Mouse (Mus musculus) embryonic facial prominence, embryonic 14.5 days (tissue): ENCODE measurements at regions not wholly inside any gene's neighbourhood (a gene's known extent, or its start where the extent isn't known, plus 50 kb on each side); places are given as distances from the start of the nearest gene placed in this dataset.

Source experiments
- ATAC-seq: fragments of 200-750 bp; cut with Nextera tagmentation; 2 replicates; pipeline ENCODE4 v1.8.0; 2017; ENCODE audit warnings: low read depth, moderate number of reproducible peaks, moderate TSS enrichment
- DNase-seq: peaks from one replicate; pipeline ENCODE4 v3.0.0-alpha.2; 2015; ENCODE audit warnings: low spot score
- H3K27ac ChIP-seq: fragments of 300-500 bp; sonication (generic); replicated peaks from 2 replicates; pipeline ENCODE4 v1.5.1; 2014; ENCODE audit warnings: low read depth, mild to moderate bottlenecking, low read length, moderate library complexity
- H3K27me3 ChIP-seq: fragments of 300-500 bp; sonication (generic); replicated peaks from 2 replicates; pipeline ENCODE4 v1.6.1; 2014; ENCODE audit warnings: low read length; ENCODE audit not compliant: control insufficient read depth, insufficient read depth
- H3K36me3 ChIP-seq: fragments of 300-500 bp; sonication (generic); 2 replicates; pipeline ENCODE4 v1.6.1; 2014; ENCODE audit warnings: low read length, mixed read lengths; ENCODE audit not compliant: control insufficient read depth, insufficient read depth
- H3K4me1 ChIP-seq: fragments of 300-500 bp; sonication (generic); 2 replicates; pipeline ENCODE4 v1.6.1; 2014; ENCODE audit warnings: antibody characterized with exemption, low read length; ENCODE audit not compliant: control insufficient read depth, insufficient read depth
- H3K4me2 ChIP-seq: fragments of 300-500 bp; sonication (generic); 2 replicates; pipeline ENCODE4 v1.6.1; 2014; ENCODE audit warnings: low read depth, mild to moderate bottlenecking, low read length, moderate library complexity, mixed read lengths
- H3K4me3 ChIP-seq: fragments of 300-500 bp; sonication (generic); 2 replicates; pipeline ENCODE4 v1.5.1; 2014; ENCODE audit warnings: low read depth, mild to moderate bottlenecking, low read length
- H3K9ac ChIP-seq: fragments of 300-500 bp; sonication (generic); 2 replicates; pipeline ENCODE4 v1.6.1; 2014; ENCODE audit warnings: low read depth, mild to moderate bottlenecking, low read length, moderate library complexity, mixed read lengths
- H3K9me3 ChIP-seq: fragments of 300-500 bp; sonication (generic); 2 replicates; pipeline ENCODE4 v1.6.1; 2016; ENCODE audit warnings: low read length; ENCODE audit not compliant: control insufficient read depth
- WGBS: fragments of 180-500 bp; shearing (Covaris S2); extraction: QIAGEN DNeasy Blood & Tissue Kit; methylation state at CpG from one replicate; pipeline ENCODE4 v1.1.7; 2014; 5-methylcytosine and 5-hydroxymethylcytosine counted together

GRCm38 (mm10) chr6:141059250-141059916 is 189.7 kb upstream of the Pde3a start:
- H3K9ac ChIP-seq, result no peak overlapping the region
- H3K36me3 ChIP-seq, result no peaks in the 10 kb centered on the region
- H3K27ac ChIP-seq, result no peak overlapping the region
- DNase-seq (no peak), ATAC-seq (no peak)
- no peak overlapping the region for H3K4me2 ChIP-seq
- H3K4me1 ChIP-seq, result no peaks in the 10 kb centered on the region
- H3K4me3 ChIP-seq, result no peak overlapping the region
- no peaks in the 10 kb centered on the region for H3K27me3 ChIP-seq
- H3K9me3 ChIP-seq, result peaks cover 9% of the 10 kb centered on the region; the same call in 1 of the 2 replicates
- WGBS, result 90% methylated on average over 11 of the region's 11 CpGs

- whole genome bisulfite sequencing, result 82% methylated on average over 4 of the region's 4 CpGs
Measured at GRCm38 (mm10) chr6:141065724-141066123, 183.3 kb upstream of the Pde3a start.

DNA sequence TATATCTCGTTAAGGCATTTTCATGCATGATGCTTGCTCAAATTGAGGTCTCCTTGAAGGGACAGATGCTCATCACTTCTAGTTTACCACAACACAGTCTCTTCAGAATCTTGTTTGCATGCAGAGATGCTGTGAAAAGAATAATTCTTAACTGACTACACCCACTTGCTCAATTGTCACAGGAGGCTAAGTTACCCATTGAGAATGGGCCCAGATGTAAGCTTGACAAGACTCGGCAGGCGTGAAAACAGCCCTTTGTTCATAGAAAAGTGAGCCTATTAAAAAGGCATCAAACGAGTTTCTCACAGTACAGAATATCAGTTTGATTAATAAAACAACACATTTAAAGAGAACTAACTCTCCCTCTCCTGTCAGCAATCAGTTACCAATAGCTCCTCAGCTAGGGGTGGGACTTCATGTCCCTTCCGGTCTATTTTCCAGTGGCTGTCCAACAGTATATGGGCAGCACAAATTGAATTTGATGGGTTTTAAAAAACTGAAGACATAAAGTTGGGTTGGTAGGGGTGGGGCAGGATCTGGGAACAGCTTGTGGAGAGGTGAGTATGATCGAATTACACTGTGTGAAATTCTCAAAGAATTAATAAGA is 180.1 kb upstream of the Pde3a start:
- H3K4me2 ChIP-seq, result no peak overlapping the region
- no peak overlapping the region for H3K9ac ChIP-seq
- 68% methylated on average over 6 of the region's 6 CpGs for WGBS
- DNase-seq (peak; percentile 38), ATAC-seq (peak; percentile 67; the same call in 1 of the 2 replicates)
- no peaks in the 10 kb centered on the region for H3K27me3 ChIP-seq
- peaks cover 4% of the 10 kb centered on the region; the same call in 1 of the 2 replicates for H3K9me3 ChIP-seq
- no peak overlapping the region for H3K4me3 ChIP-seq
- H3K4me1 ChIP-seq, result no peaks in the 10 kb centered on the region
- H3K36me3 ChIP-seq, result no peaks in the 10 kb centered on the region
- H3K27ac ChIP-seq, result no peak overlapping the region

More at GRCm38 (mm10) chr6:141065724-141066123, 183.3 kb upstream of the Pde3a start:
- Histone ChIP-seq H3K36me3 (no peaks in the 10 kb centered on the region), H3K4me2 (no peak overlapping the region), H3K4me3 (no peak overlapping the region), H3K9ac (no peak overlapping the region), H3K4me1 (no peaks in the 10 kb centered on the region), H3K9me3 (peaks cover 4% of the 10 kb centered on the region; the same call in 1 of the 2 replicates), H3K27ac (no peak overlapping the region), H3K27me3 (no peaks in the 10 kb centered on the region)
- no peak for DNase-seq
- no peak for ATAC-seq

DNA sequence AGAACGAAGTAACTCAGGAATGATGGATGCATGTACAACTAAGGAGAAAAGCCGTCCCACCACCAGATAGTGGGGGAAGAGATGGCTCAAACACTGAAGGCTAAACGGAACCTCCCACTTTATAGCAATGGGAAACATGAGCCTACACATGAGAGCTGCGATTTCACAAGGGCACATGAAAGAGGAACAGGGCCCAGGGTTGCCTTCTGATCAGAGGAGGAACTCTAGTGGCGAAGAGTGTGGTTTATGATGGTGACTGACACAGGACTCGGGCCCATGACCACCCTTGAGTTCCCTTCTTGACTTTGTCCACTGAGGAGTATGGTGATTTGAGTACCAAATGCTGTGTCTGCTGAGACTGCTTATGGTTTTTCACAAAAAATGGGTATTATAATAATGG is 179.2 kb upstream of the Pde3a start:
- Histone ChIP-seq H3K27me3 (no peaks in the 10 kb centered on the region), H3K36me3 (no peaks in the 10 kb centered on the region), H3K9ac (no peak overlapping the region), H3K4me2 (no peak overlapping the region), H3K27ac (no peak overlapping the region), H3K4me1 (no peaks in the 10 kb centered on the region), H3K4me3 (no peak overlapping the region), H3K9me3 (no peaks in the 10 kb centered on the region)
- ATAC-seq, result no peak
- 91% methylated on average over 6 of the region's 6 CpGs for WGBS
- no peak for DNase-seq

DNA sequence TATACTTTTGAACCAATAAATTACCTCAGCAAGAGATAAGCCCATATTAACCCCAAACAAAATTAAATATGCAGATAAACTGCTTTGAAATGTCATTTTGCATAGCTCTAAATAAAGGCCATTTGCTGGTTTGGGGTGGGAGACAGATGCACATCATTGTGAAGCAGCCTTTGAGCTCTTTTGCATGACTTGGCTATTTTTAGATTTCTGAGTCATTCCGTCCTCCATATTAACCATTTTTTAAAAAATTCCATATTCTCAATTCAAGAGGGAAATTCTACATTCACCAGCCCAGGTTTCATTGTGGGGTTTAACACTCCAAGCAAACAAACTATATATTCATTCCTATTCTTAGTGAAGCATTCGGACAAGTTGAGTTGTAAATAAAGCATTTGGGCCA is 177.6 kb upstream of the Pde3a start:
- no peaks in the 10 kb centered on the region for H3K36me3 ChIP-seq
- no peaks in the 10 kb centered on the region for H3K9me3 ChIP-seq
- ATAC-seq (no peak), DNase-seq (no peak)
- no peaks in the 10 kb centered on the region for H3K4me1 ChIP-seq
- no peaks in the 10 kb centered on the region for H3K27me3 ChIP-seq
- no peak overlapping the region for H3K4me3 ChIP-seq
- H3K9ac ChIP-seq, result no peak overlapping the region
- no peak overlapping the region for H3K4me2 ChIP-seq
- no peak overlapping the region for H3K27ac ChIP-seq
- 68% methylated on average over 2 of the region's 2 CpGs for WGBS

DNA sequence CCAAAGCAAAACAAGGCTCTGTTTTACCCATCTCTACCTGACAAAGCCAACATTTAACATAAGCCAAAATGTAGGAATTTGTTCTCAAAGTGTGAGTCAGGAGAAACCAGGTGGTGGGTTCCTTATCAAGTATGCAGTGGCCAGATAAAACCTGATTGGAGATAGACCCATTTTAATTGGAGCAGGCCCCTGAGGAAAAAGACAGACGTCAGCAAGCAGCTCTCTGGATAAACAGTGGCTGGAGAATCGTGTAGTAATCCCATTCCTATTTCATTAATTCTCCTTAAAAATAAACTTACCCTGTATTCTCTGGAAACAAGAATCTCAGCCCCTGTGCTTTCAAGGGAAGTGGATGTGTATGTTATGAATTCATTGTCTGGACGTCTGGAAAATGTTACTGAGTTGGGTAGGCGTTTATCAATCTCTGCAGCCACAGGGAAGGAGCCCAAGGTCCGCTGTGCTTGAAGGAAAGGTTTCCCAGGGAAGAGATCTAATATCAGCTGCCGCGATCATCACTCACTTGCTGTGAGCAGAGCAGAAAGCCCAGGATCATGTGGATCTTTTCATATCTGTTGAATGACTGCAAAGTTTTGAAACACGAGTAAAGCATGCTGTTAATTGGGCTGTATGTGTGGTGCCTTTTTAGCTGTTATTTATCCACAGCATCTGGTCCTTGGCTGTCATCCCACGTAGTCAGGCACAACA is 157.8 kb upstream of the Pde3a start:
- 33% methylated on average over 9 of the region's 9 CpGs for WGBS
- DNase-seq (peak; percentile 54), ATAC-seq (peak; percentile 37; the same call in 1 of the 2 replicates)
- H3K27ac ChIP-seq, result no peak overlapping the region
- no peak overlapping the region for H3K4me3 ChIP-seq
- H3K27me3 ChIP-seq, result no peaks in the 10 kb centered on the region
- no peaks in the 10 kb centered on the region for H3K36me3 ChIP-seq
- H3K9ac ChIP-seq, result no peak overlapping the region
- H3K9me3 ChIP-seq, result no peaks in the 10 kb centered on the region
- H3K4me2 ChIP-seq, result peak overlapping the region; percentile 12; the same call in 1 of the 2 replicates
- H3K4me1 ChIP-seq, result peaks cover 5% of the 10 kb centered on the region

- DNase-seq (no peak), ATAC-seq (peak; percentile 26; the same call in 1 of the 2 replicates)
- Histone ChIP-seq H3K36me3 (no peaks in the 10 kb centered on the region), H3K9me3 (no peaks in the 10 kb centered on the region), H3K4me2 (peak overlapping the region; percentile 12; the same call in 1 of the 2 replicates), H3K27ac (no peak overlapping the region), H3K9ac (no peak overlapping the region), H3K4me1 (peaks cover 5% of the 10 kb centered on the region), H3K27me3 (no peaks in the 10 kb centered on the region), H3K4me3 (no peak overlapping the region)
- WGBS, result 57% methylated on average over 6 of the region's 6 CpGs
Measured at GRCm38 (mm10) chr6:141091781-141092140, 157.3 kb upstream of the Pde3a start.

DNA sequence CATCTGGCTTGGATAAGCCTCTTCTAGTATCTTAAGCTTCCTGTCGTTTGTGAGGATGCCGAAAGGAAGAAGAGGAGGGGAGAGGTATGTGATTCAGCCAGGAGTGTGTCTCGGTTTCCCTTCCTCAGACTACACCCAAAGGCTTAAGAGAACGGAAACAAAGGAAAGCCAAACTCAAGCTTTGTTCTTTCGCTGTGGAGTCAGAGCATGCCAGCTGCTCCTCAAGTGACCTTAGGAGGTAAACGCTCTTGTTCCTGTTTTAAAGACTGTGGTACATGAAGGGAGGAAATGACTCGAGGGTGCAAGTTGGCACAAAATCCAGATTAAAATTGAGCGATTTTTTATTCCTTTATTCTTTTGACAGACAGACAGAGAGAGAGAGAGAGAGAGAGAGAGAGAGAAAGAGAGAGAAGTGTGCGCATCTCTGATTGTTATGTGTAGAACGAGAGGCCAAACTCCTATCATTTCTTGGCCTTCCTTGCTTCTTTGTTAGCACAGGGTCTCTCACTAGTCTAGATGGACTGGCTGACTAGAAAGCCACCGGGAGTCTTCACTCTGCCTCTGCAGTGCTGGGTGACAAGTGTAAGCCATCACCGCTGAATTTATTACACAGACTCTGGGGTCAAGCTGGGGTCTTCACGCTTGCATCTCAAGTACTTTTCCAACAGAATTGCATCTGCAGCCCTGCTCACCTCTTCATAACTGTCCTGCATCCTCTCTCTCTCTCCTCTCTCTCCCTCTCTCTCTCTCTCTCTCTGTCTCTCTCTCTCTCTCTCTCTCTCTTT is 151.5 kb upstream of the Pde3a start:
- Histone ChIP-seq H3K9me3 (no peaks in the 10 kb centered on the region), H3K4me2 (no peak overlapping the region), H3K4me3 (no peak overlapping the region), H3K9ac (no peak overlapping the region), H3K27me3 (no peaks in the 10 kb centered on the region), H3K36me3 (no peaks in the 10 kb centered on the region), H3K27ac (no peak overlapping the region), H3K4me1 (no peaks in the 10 kb centered on the region)
- DNase-seq, result no peak
- 50% methylated on average over 13 of the region's 13 CpGs for WGBS
- ATAC-seq, result no peak
